Mouse (Mus musculus) gastrocnemius, postnatal 14 days (tissue): ENCODE data around the gene Med1. TPM values are rescaled to one million over a fixed set of nuclear protein-coding genes. Genes with fewer than 3 reads are reported as not detected.

Experiments
- DNase-seq: peaks from one replicate; pipeline ENCODE4 v3.0.0; 2021; ENCODE audit warnings: mixed read lengths
- intact Hi-C: fragments of 180-260 bp; cut with DNase I; formaldehyde crosslinking; loops from one replicate; pipeline ENCODE4 v1.15.1; 2025; ENCODE audit warnings: low total_unique reads
- microRNA-seq, 2 experiments: library from miRNA; unstranded; fragments of <30 nt; microRNA quantifications; one replicate each; pipeline ENCODE4 v1.2.0; 2021
- total RNA-seq, 2 experiments: library from RNA; stranded (reverse); gene quantifications; 2 replicates each; pipeline ENCODE4 v1.2.3; 2021

Gene Med1
- total RNA-seq, 2 experiments from 2014 or later: 23.0 to 24.6 TPM

- intact Hi-C loops: loop anchor here (10.0 kb wide), 1 partner anchor 115 kb away; no protein-coding TSS in a partner anchor
- DNase-seq: peak; percentile 95
Observed at GRCm38 (mm10) chr11:98149786-98150624, 43.1 kb downstream of the Med1 start, which contains the start of gene Fbxl20. Gene Fbxl20 (minus strand): TSS chr11:98150403.

- intact Hi-C loops: loop anchor here (10.0 kb wide), 1 partner anchor 115 kb away; no protein-coding TSS in a partner anchor
- peak; percentile 93 for DNase-seq
Observed at GRCm38 (mm10) chr11:98149304-98149750, 43.8 kb downstream of the Med1 start.

- intact Hi-C loops: loop anchor here (10.0 kb wide), 1 partner anchor 114 kb away; no protein-coding TSS in a partner anchor
- peak; percentile 54 for DNase-seq
Observed at GRCm38 (mm10) chr11:98148551-98149301, 44.4 kb downstream of the Med1 start.

GRCm38 (mm10) chr11:98145856-98146255 lies 47.2 kb downstream of the Med1 start:
- no peak for DNase-seq
- intact Hi-C loops: loop anchor here (10.0 kb wide), 1 partner anchor 111 kb away; no protein-coding TSS in a partner anchor

GRCm38 (mm10) chr11:98142545-98142944 lies 50.5 kb downstream of the Med1 start:
- intact Hi-C loops: loop anchor here (10.0 kb wide), 1 partner anchor 108 kb away; no protein-coding TSS in a partner anchor
- no peak for DNase-seq

- DNase-seq: no peak
- intact Hi-C loops: no loop called here
Observed at GRCm38 (mm10) chr11:98138894-98139293, 54.2 kb downstream of the Med1 start.

GRCm38 (mm10) chr11:98137836-98138235 lies 55.3 kb downstream of the Med1 start:
- intact Hi-C loops: no loop called here
- DNase-seq: no peak

GRCm38 (mm10) chr11:98134951-98135350 lies 58.1 kb downstream of the Med1 start:
- no peak for DNase-seq
- intact Hi-C loops: no loop called here

GRCm38 (mm10) chr11:98123424-98123823 lies 69.7 kb downstream of the Med1 start:
- DNase-seq: no peak
- intact Hi-C loops: no loop called here

- DNase-seq: no peak
- intact Hi-C loops: no loop called here
Observed at GRCm38 (mm10) chr11:98114363-98114762, 78.7 kb downstream of the Med1 start.

GRCm38 (mm10) chr11:98113504-98113903 lies 79.6 kb downstream of the Med1 start:
- no peak for DNase-seq
- intact Hi-C loops: no loop called here

GRCm38 (mm10) chr11:98109706-98110105 lies 83.4 kb downstream of the Med1 start:
- DNase-seq: no peak
- intact Hi-C loops: no loop called here

Small RNA genes lying within 50 kb of the gene (microRNA-seq; reads per million reads assigned to microRNA genes)
- 0 reads per million in 2 experiments for gene Gm27399

Other genes starting within 250 kb of the Med1 start
- gene Plxdc1, start 206.8 kb downstream of the Med1 start, total RNA-seq: 1 to 10 TPM; 6.2 to 8.0 TPM
- gene Arl5c, start 197.1 kb downstream of the Med1 start, total RNA-seq: under 1 TPM; 0.64 to 0.75 TPM
- gene Cacnb1, start 170.3 kb downstream of the Med1 start, total RNA-seq: 100 to 1,000 TPM; 281 to 311 TPM
- 100 to 1,000 TPM; 628 to 686 TPM for gene Rpl19, start 166.6 kb downstream of the Med1 start, total RNA-seq
- gene Stac2, start 139.8 kb downstream of the Med1 start, total RNA-seq: under 1 TPM; 0.07 to 0.29 TPM
- gene Fbxl20, start 42.9 kb downstream of the Med1 start, total RNA-seq: 10 to 100 TPM in 1 of 2 experiments, 1 to 10 TPM in 1; 8.9 to 12.1 TPM
- gene Cdk12, start 9.8 kb upstream of the Med1 start, total RNA-seq: 10 to 100 TPM; 14.6 to 17.0 TPM
- gene Neurod2, start 136.4 kb upstream of the Med1 start, total RNA-seq: not detected
- gene Ppp1r1b, start 155.1 kb upstream of the Med1 start, total RNA-seq: under 1 TPM; 0.20 to 0.29 TPM
- gene Stard3, start 165.1 kb upstream of the Med1 start, total RNA-seq: 1 to 10 TPM; 7.3 to 9.4 TPM
- gene Tcap, start 190.5 kb upstream of the Med1 start, total RNA-seq: 1,000 to 10,000 TPM in 1 of 2 experiments, 100 to 1,000 TPM in 1; 673 to 1,120 TPM
- gene Pnmt, start 193.2 kb upstream of the Med1 start, total RNA-seq: under 1 TPM; 0.39 to 0.53 TPM
- gene Pgap3, start 207.2 kb upstream of the Med1 start, total RNA-seq: 1 to 10 TPM; 2.2 to 2.9 TPM
- 1 to 10 TPM; 3.9 to 5.3 TPM for gene Erbb2, start 219.2 kb upstream of the Med1 start, total RNA-seq
- 10 to 100 TPM; 27.7 to 30.3 TPM for gene Mien1, start 245.7 kb upstream of the Med1 start, total RNA-seq